10 mouse cellular contexts compared by ENCODE assay signal in genomic region chrX:76181446-76182148, GRCm38 (mm10).
A peak's percentile ranks its signal among the peaks of the same experiment; 100 is the strongest.
DNase-seq lines count a peak whose midpoint lies in the region.
"Had no signal": no experiment of that assay in that cellular context is flagged by ENCODE, and none has a peak within 500 bp of the region (broad histone marks: within the 10 kb centered on the region; RNA-seq: fewer than 3 reads in every experiment).

No protein-coding gene starts in this region.

- peak; percentile 0 for DNase-seq in gastrocnemius, adult 18-20 months (ENCODE audit: low spot score)
- DNase-seq in gastrocnemius, adult 8-10 months (ENCODE audit: low spot score in 2 of 2) = no peak
- DNase-seq in frontal cortex, postnatal 36 days (ENCODE audit: low spot score in 2 of 2) = peak; percentile 21 to 67
- peak; percentile 3 to 58 for DNase-seq in left cerebral cortex, adult 8-10 months (ENCODE audit: low spot score in 2 of 2)
- DNase-seq in skeletal muscle tissue, adult 2 months (ENCODE audit: low read depth, low spot score) = peak; percentile 14
- no peak for DNase-seq in lung, postnatal 10 days
- DNase-seq in thymus, postnatal 36 days = no peak
- no peak for DNase-seq in yolk sac, embryonic 10.5 days (ENCODE audit: low spot score)
- DNase-seq: heart, adult 2 months; kidney, postnatal 10 days had no signal

Comparison
In these comparisons a context has a peak if more than half of its experiments do, and no peak if none do; other contexts are left out.
1. DNase-seq: peak in gastrocnemius, adult 18-20 months (single experiment), frontal cortex, postnatal 36 days (2 of 2), left cerebral cortex, adult 8-10 months (2 of 2) and skeletal muscle tissue, adult 2 months (single experiment); none in gastrocnemius, adult 8-10 months (0 of 2), lung, postnatal 10 days (single experiment), thymus, postnatal 36 days (0 of 2) and yolk sac, embryonic 10.5 days (single experiment).